Mouse (Mus musculus) telencephalon, adult 2 months (tissue): ENCODE measurements around the gene Slc12a6.
A peak's percentile ranks its signal among the peaks of the same experiment; 100 is the strongest.

Source experiments
- DNase-seq: peaks from one replicate; pipeline ENCODE4 v3.0.0-alpha.2; 2011; ENCODE audit warnings: low read depth, low spot score

Slc12a6 gene

DNA sequence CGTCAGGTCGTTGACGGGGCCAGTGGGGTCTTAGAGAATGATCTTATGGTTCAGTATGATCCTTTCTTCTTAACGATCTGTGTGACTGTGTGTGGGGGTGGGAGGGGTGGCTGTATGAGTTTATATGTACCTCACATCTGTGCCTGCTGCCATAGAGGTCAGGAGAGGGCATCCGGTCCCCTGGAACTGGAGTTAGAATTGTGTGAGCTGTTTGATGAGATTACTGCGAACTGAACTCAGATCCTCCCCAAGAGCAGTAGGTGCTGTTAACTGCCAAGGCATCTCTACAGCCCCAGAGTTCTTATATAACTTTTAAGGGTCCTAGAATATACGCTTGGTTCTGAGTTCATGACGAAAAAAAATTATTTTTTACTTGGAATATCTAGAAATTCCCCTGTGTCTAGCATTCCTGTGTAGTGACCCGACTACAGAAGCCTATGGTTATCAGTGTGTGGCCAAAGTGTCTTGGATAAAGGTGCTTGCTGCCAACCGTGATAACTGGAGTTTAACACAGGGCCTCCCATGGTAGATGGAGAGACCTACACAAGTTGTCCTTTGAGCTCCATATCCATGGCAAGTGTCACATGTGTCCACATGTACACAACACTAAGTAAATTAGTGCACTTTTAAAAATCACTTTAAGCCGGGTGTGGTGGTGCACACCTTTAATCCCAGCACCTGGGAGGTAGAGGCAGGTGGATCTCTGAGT is 62.6 kb downstream of the Slc12a6 start:
- DNase-seq: no peak

DNA sequence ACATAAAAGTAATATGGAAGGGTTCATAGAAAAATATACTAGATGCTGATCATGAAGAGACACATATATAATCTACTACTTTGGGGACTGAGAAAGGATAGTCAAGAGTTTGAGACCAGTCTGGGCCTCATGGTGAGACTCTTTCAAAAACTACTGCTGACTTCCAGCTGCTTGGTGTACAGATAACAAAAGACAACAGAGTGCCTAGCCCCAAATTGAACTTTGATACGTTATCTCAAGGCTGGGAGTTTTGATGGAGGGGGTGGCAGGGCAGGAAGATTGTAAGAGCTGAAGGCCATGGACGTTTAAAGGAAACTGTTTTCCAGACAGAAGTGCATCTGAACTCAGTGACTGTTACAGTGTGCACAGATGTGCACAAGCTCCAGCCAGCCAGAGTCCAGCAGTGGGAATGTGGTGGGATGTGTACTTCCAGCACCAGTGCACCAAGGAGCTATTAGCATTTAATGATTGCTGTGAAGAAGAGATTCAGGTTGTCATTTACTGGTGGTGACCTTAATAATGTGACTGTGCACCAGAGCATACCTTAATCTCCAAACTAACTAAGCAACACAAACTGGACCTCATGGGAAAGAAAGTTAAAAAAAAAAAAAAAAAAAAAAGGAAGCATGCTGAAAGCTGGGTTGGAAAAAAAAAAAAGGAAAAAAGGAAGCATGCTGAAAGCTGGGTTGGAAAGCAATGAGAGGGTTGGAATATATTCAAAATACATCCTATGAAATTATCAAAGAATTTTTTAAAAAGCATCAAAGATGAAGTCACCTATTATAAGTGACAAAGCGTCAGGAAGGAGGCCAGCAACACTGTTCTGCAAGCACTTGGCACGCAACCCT is 66.7 kb downstream of the Slc12a6 start:
- DNase-seq: no peak

DNA sequence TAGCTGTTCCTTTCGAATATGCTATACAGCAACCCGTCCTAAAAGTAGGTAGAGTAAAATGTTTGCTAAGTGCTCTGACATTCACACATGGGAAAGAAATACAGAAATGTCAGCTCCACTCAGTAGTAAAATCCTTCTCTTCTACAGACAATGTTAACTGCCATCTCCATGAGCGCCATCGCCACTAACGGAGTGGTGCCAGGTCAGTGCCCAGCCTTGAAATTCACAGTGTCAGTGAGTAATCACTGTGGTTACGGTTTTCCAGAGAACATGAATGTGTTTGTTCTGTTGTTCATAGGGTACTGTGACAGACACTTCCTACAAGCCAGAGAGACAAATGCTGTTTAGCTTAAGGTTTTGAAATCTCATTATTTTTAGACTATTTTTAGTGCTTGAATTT is 71.6 kb downstream of the Slc12a6 start:
- no peak for DNase-seq

DNA sequence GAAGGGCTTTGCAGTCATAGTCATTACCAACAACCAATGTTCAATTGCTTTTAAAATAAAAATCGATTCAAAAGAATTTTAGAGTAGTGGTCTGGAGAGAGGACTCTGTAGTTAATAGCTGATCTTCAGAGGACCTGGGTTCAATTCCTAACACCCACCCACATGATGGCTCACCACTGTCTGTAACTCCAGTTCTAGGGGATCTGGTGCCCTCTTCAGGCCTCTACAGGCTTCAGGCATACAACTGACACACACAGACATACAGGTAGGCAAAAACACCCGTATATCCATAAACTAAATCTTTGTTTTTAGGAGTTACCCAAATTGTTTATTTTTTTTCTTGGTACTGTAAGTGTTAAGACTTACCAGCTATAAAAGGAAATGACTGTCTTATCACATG is 74.1 kb downstream of the Slc12a6 start:
- DNase-seq: no peak

DNA sequence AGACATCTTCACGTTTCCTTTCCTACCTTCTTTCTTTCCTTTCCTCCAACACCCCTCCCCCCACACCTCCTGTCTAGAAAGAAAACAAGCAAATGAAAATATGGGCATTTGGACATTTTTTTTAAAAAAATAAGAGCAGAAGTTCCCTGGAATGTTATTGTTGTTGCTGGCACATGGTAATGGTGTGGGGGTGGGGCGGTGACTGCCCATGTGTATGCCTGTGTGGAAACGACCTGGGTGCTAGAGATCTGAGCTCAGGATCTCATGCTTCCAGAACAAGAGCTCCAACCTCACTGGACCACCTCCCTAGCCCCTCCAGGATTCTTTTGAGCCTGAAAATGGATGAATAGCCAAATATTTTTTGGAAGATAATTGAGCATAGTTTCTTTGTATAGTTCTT is 75.5 kb downstream of the Slc12a6 start:
- no peak for DNase-seq

DNA sequence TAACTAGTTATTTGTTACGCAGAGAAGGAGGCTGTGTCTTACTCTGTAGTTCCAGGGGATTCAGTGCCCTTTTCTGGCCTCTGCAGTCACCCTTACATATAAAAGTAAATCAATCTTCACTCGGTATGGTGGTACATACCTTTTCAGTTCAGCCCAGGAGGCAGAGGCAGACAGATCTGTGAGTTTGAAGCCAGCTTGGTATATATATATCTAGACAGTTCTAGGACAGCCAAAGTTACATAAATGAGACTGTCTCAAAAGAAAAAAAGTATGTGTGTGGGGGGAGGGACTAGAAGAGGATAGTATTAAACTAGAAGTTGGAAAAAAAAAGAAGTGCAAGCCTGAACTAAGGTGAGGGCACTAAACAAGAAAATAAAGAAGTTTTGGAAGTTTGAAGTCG is 82.6 kb downstream of the Slc12a6 start:
- DNase-seq: no peak

DNA sequence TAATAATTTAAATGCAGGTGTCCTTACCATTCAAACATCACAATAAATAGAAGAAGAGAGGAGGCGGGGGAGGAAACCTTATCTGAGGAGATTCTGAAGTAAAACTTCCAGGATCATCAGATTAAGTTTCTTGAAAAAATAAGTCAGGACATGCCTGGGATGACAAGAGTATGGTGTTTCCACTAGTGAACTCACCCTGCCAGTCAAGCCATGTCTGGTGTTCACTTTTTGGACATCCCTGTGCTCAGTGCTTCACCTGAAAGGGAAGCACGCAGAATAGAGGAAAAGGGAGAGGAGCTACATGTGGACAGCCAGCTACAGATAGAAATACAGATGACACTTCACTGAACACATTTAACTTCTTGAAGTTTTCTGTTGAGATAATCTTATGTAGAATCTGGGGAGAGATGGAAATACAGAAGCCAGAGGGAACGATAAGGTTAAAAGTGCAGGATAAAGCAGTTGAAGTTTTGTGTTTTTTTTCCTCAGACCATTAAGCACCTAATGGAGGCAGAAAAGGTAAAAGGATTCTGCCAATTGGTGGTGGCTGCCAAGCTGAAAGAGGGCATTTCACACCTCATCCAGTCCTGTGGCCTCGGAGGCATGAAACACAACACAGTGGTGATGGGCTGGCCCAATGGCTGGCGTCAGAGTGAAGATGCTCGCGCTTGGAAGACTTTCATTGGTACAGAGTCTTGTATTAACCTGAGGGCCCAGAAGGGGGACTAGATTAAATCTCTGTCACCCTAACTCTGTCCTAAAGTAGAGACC is 88.2 kb downstream of the Slc12a6 start:
- DNase-seq: no peak

DNA sequence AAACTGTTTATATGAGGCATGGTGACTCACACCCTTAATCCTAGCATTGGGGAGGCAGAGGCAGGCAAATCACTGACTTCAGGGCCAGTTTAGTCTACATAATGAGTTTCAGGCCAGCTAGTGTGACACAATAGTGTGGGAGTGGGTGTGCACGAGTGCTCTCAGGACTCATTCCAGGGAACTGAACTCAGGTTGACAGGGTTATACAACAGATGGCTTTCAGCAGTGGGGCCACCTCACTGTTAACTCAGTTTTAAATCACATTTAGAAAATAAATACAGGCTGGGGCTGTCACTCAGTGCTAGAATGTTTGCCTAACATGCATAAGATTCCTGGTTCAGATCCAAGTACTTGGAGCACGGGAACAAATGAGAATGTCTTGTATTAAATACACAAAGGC is 94.0 kb downstream of the Slc12a6 start:
- no peak for DNase-seq

DNA sequence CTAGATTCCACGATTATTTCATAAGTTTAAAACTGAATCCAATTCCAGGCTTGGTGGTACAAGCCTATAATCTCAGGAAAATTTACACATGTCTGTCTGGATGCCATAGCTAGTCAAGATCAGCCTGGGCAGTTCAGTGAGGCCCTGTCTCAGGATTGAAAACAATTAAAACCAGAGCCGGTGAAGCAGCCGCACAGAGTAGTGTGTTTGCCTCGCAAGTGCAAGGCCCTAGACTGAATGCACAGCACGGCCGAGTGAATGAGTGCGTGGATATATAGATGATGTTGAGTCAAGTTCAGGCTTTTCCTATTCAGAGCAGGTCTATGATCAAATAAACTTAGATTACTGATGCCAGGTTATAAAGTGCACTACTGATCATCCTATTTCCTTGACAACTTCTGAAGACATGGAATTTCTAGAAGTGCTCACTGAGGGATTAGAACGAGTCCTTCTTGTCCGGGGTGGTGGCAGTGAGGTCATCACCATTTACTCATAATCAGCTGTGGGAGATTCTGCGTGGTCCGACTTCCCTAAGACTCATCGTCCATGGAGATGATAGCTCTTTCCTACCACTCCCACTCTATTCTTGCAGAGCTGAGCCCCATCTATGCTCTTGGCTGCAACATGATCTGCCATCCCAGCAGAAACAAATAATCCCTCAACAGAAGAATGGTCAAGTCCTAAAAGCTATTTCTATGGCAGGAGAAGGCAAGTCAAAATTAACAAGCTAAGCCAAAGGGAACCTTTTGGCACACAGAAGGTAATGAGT is 94.6 kb downstream of the Slc12a6 start:
- no peak for DNase-seq

DNA sequence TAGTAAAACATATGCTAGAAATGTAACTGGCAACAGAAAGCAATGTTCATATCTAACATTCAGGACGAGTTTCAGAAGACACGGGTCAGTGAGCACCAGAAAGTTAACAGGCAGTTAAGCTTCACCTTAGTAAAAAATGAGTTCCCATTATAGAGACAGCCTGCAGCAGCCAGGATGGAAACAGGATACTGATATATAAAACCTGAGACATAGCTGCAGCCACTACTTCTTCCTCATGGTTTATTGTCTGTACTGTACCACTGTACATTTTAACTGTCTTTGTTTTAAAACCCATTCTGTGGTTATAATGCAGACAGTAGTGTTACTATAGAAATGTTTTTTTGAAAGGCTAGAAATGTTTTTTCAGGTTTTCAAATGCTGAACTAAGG is 95.2 kb downstream of the Slc12a6 start:
- no peak for DNase-seq

DNA sequence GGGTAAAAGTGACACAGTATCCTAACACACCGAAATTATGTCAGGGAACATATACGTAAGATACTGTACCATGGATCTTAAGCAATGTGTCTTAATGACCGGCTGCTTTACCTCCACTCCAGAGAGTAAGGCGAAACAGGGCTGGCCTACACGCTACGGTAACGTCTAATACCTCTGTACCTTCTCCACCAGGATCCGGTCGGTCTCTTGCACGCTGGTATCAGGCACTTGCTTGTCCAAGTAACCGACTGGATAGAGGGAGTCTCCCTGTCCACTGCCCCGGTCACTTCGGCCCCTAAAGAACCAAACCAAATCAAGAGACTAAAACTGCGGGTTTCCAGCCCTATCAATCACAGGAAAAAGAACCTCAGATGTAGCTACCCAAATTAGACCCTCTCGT is 101.6 kb downstream of the Slc12a6 start:
- DNase-seq: no peak

DNA sequence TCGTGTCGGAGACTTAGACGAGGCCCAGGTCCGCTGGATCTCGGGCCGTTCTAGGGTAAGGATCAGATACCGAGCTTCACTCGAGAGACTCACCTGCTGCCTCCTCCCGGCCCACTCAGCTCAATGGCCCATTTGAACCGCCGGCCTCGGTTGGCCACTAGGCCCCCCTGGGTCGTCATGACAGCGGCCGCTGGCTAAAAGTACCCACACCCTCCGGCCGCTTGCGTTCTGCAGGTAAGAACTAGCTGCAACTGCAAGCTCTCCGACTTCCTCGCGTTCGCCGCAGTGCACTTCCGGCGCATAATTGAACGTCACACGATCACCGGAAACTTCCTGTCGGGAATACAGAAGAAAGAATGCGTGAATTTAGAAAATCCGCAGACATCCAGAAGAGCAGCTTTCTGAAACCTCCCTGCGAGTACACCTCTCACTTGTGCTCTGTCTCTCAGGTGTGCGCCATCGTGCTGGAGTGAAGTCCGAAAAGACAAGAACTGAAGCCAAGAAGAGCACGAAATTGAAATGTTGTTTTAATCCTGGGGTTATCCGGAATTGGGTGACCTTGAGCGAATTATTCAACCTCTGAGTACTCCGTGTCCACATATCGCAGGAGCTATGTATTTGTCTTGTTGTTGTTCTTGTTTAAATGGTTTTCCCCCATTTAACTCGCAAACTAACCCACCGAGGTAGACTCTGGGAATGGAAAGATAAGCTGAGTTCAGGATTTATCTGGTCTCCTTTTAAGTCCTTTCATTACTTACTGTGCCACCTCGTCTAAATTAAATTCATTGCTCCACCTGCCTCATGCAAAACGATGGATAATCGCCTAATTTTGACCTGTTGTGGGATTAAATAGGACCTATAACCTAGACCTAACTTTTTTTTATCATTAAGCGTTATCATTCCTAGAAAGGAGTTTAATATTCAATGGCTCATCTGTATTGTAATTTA is 102.4 kb downstream of the Slc12a6 start, which contains the start of gene Emc4:
Gene Emc4, minus strand, starts transcription at position 302 of the 948 bp plus-strand sequence.
- DNase-seq: peak; percentile 95

DNA sequence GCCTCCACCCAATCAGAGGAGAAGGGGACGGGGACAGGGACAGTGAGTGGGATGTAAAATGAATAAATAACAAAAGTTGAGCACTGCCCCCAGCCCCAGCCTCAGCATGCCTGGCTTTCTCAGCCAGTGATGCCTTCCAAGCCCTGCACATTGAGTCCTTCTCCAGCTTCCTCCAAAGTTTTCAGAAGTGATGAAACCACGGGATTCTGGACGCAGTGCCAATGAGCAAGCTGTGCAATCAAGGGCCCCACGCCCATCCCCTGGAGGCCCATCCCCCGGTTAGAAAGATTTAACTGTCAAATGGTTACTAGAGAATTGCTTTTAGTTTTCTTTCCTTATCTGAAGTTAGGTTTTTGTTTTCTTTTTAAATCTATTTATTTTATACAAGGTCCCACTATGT is 104.3 kb downstream of the Slc12a6 start:
- DNase-seq: no peak

DNA sequence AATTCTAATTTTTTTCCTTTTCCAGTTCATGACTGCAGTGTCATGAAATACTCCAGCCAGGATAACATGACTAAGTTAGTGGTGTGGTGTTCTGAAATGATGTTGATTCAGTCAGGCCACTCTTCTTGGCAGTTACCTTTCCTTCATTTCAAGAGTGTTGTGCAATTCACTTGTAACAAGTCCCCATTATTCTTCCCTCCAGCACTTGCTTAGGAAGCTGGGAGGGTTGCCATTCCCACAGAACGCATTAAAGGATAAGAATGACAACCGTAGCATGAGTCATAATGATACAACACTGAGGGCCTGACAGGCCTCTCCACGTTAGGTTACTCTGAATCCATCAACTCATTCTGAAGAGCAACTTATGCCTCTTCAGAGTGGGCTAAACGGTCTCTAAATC is 107.5 kb downstream of the Slc12a6 start:
- no peak for DNase-seq

DNA sequence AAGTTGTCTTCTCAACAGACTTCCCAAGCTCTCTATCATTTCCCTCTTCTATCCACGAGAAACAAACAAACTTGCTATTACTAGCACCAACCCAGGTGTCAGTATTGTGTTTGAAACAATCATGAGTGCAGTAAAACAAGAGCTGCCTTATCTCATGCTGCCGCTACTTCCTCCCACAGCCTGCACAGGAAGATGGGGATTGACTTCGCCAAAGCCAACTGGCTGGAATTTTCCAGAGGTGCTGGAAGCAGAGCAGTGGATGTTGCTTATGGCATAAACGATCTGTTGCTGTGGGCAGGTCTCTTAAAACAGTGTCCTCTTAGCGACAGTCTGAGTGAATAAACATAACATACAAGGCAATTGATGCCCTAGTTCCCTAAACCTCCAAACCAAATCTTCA is 109.0 kb downstream of the Slc12a6 start:
- no peak for DNase-seq

DNA sequence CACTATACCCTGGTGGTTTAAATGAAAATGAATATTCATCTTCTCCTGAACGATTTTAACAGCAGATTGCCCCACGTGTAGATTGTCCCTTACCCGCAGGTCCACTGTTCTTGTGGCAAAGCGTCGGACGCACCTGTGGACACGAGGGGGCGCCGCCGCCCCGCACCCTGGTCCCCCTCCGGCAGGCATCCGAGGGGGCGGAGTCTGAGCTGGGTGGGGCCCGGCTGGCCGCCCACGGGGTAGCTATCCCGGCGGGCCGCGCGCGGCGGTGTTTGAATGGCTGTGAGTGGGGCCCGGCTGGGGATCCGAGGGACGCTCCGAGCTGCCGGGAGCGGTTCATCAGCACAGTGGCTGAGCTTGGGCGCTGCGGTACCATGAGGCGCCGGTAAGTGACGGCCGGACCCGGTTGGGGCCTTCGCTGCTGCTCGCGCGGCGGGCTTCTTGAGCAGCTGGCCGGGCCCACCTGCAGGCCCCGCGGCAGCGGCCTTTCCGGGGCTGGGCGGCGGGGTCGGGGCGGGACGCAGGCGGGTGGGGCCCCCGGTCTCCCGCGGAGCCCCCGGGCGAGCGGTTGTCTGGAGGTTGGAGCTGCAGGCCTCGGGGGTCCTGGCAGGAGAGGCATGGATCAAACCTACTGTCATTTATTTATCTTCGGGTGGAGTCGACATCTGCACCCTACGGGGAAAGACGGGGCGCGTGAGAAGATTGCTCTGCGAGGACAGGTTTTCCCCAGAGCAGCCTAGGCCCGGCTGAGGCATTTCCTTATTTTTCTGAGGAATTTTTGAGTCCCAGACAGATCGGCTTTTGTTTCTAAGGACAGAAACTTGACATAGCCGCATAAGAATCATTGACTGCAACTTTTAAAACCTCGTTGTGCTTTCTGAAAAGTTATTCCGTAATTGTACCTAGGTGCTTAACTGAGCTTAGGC is 113.6 kb downstream of the Slc12a6 start, which contains the start of gene Katnbl1:
Gene Katnbl1, plus strand, starts transcription at position 239 of the 926 bp plus-strand sequence.
- peak; percentile 78 for DNase-seq

DNA sequence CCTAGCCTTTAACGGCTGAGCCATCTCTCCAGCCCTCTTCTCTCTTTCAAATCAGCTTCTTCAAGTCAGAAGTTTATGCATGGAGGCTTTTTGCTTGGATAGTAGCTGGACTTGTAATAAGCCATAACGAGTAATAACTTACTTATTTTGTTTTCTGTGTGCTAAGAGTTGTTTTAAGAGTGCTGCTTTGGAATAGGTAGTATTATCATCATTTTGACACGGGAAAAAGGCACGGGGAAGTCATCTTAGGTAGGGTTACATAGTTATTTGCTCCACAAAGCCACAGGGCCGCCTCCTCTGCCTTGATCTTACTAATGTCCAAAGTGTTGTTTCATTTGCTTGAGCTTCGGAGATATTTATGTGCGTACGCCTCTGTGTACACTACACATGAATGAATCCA is 114.5 kb downstream of the Slc12a6 start:
- DNase-seq: no peak

DNA sequence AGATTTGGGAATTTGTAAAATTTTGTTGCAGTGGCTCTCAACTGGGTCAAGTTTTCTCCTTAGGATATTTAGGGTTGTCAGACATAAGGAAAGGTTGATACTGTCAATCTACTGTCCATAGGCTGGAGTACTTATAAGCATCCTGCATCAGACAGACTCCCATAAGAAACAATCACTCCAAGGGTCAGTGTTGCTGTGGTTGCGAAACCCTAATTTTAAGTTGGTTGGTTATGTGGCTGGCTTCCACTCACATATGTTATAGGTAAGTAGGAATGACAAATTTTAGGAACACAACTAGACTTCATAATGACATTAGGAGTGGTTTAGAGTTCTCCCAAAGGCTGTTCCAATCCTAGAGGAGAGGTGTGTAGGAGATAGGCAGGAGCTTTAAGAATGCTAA is 115.6 kb downstream of the Slc12a6 start:
- no peak for DNase-seq

DNA sequence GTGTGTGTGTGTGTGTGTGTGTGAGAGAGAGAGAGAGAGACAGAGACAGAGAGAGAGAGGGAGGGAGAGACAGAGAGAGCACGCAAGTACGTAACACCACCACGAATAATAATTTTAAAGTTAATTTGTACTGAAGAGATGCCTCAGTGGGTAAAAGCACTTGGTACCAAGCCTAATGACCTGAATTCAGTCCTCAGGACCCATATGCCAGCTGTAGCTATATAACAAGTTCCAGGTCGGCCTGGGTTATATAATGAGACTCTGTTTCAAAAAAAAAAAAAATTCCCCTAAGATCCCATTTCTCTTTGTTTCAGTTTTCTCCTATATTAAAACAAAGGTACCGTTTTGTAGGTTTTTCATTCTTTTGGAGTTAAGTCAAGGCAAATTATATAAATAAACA is 125.2 kb downstream of the Slc12a6 start:
- no peak for DNase-seq
